Mouse (Mus musculus): ENCODE measurements at regions not wholly inside any gene's neighbourhood (a gene's known extent, or its start where the extent isn't known, plus 50 kb on each side); places are given as distances from the start of the nearest gene placed in this dataset.
"Not testable (repeated sequence)": the region's sequence is repeated elsewhere in the genome, so short reads cannot be mapped to it uniquely, and the experiment has no call there.

- H3K36me3 ChIP-seq; H3K9me3 ChIP-seq; H3K4me1 ChIP-seq; ATAC-seq (ENCODE audit: insufficient read depth, low FRiP score, low read depth); H3K4me3 ChIP-seq (replicated peaks); H3K9ac ChIP-seq; H3K4me2 ChIP-seq; H3K27me3 ChIP-seq (replicated peaks); H3K27ac ChIP-seq: not testable (repeated sequence)
- 91% methylated on average over 2 of the region's 2 CpGs for WGBS
Measured at GRCm38 (mm10) chr1:23316288-23316687, 81.3 kb downstream of the Ogfrl1 start.

- H3K9ac ChIP-seq; H3K4me1 ChIP-seq; H3K4me3 ChIP-seq (replicated peaks); H3K4me2 ChIP-seq; H3K36me3 ChIP-seq; H3K27me3 ChIP-seq (replicated peaks); H3K9me3 ChIP-seq; ATAC-seq (ENCODE audit: insufficient read depth, low FRiP score, low read depth); H3K27ac ChIP-seq: not testable (repeated sequence)
- WGBS, result 79% methylated on average over 2 of the region's 2 CpGs
Measured at GRCm38 (mm10) chr1:23314863-23315262, 82.7 kb downstream of the Ogfrl1 start.

GRCm38 (mm10) chr1:23292718-23293117 lies 104.9 kb downstream of the Ogfrl1 start:
- no peak overlapping the region for H3K4me3 ChIP-seq (replicated peaks)

GRCm38 (mm10) chr1:23286741-23287140 lies 110.8 kb downstream of the Ogfrl1 start:
- H3K9me3 ChIP-seq, result no peaks in the 10 kb centered on the region
- no peaks in the 10 kb centered on the region for H3K36me3 ChIP-seq
- peak; percentile 61; the same call in 1 of the 2 replicates for ATAC-seq (ENCODE audit: insufficient read depth, low FRiP score, low read depth)
- H3K4me2 ChIP-seq, result no peak overlapping the region
- H3K27ac ChIP-seq, result no peak overlapping the region
- H3K4me3 ChIP-seq (replicated peaks), result no peak overlapping the region
- no peaks in the 10 kb centered on the region for H3K27me3 ChIP-seq (replicated peaks)
- no peaks in the 10 kb centered on the region for H3K4me1 ChIP-seq
- H3K9ac ChIP-seq, result no peak overlapping the region
- 21% methylated on average over 4 of the region's 4 CpGs for WGBS

More at GRCm38 (mm10) chr1:23292718-23293117, 104.9 kb downstream of the Ogfrl1 start:
- Histone ChIP-seq H3K4me2 (no peak overlapping the region), H3K36me3 (no peaks in the 10 kb centered on the region), H3K9ac (no peak overlapping the region), H3K27ac (no peak overlapping the region), H3K27me3 (replicated peaks) (no peaks in the 10 kb centered on the region), H3K9me3 (no peaks in the 10 kb centered on the region), H3K4me1 (no peaks in the 10 kb centered on the region)
- no peak for ATAC-seq (ENCODE audit: insufficient read depth, low FRiP score, low read depth)
- WGBS, result 94% methylated on average over 1 of the region's 1 CpGs

GRCm38 (mm10) chr1:23282870-23283219 lies 114.7 kb downstream of the Ogfrl1 start:
- H3K9me3 ChIP-seq, result no peaks in the 10 kb centered on the region
- H3K4me2 ChIP-seq, result no peak overlapping the region
- no peaks in the 10 kb centered on the region for H3K4me1 ChIP-seq
- H3K27me3 ChIP-seq (replicated peaks), result no peaks in the 10 kb centered on the region
- no peaks in the 10 kb centered on the region for H3K36me3 ChIP-seq
- WGBS, result 93% methylated on average over 4 of the region's 4 CpGs
- ATAC-seq (ENCODE audit: insufficient read depth, low FRiP score, low read depth), result no peak
- H3K4me3 ChIP-seq (replicated peaks), result no peak overlapping the region
- H3K27ac ChIP-seq, result no peak overlapping the region
- no peak overlapping the region for H3K9ac ChIP-seq

GRCm38 (mm10) chr1:23282215-23282869 lies 115.2 kb downstream of the Ogfrl1 start:
- no peak overlapping the region for H3K27ac ChIP-seq
- H3K9me3 ChIP-seq, result no peaks in the 10 kb centered on the region
- no peak overlapping the region for H3K9ac ChIP-seq
- no peaks in the 10 kb centered on the region for H3K27me3 ChIP-seq (replicated peaks)
- H3K4me1 ChIP-seq, result no peaks in the 10 kb centered on the region
- H3K36me3 ChIP-seq, result no peaks in the 10 kb centered on the region
- peak; percentile 97 for ATAC-seq (ENCODE audit: insufficient read depth, low FRiP score, low read depth)
- no peak overlapping the region for H3K4me3 ChIP-seq (replicated peaks)
- WGBS, result 88% methylated on average over 2 of the region's 2 CpGs
- H3K4me2 ChIP-seq, result no peak overlapping the region

GRCm38 (mm10) chr1:23279827-23280226 lies 117.7 kb downstream of the Ogfrl1 start:
- Histone ChIP-seq H3K9ac (no peak overlapping the region), H3K9me3 (no peaks in the 10 kb centered on the region), H3K4me3 (replicated peaks) (no peak overlapping the region), H3K36me3 (no peaks in the 10 kb centered on the region), H3K4me1 (no peaks in the 10 kb centered on the region), H3K27ac (no peak overlapping the region), H3K27me3 (replicated peaks) (no peaks in the 10 kb centered on the region), H3K4me2 (no peak overlapping the region)
- WGBS, result 76% methylated on average over 2 of the region's 2 CpGs
- ATAC-seq (ENCODE audit: insufficient read depth, low FRiP score, low read depth), result no peak

- H3K36me3 ChIP-seq, result no peaks in the 10 kb centered on the region
- no peaks in the 10 kb centered on the region for H3K9me3 ChIP-seq
- H3K4me2 ChIP-seq, result no peak overlapping the region
- no peaks in the 10 kb centered on the region for H3K27me3 ChIP-seq (replicated peaks)
- H3K4me3 ChIP-seq (replicated peaks), result no peak overlapping the region
- 23% methylated on average over 6 of the region's 6 CpGs for WGBS
- no peak overlapping the region for H3K9ac ChIP-seq
- ATAC-seq (ENCODE audit: insufficient read depth, low FRiP score, low read depth), result no peak
- no peaks in the 10 kb centered on the region for H3K4me1 ChIP-seq
- H3K27ac ChIP-seq, result no peak overlapping the region
Measured at GRCm38 (mm10) chr1:23272077-23272476, 125.5 kb downstream of the Ogfrl1 start.

- no peak for ATAC-seq (ENCODE audit: insufficient read depth, low FRiP score, low read depth)
- H3K9ac ChIP-seq, result no peak overlapping the region
- H3K36me3 ChIP-seq, result no peaks in the 10 kb centered on the region
- no peak overlapping the region for H3K27ac ChIP-seq
- WGBS, result 25% methylated on average over 6 of the region's 6 CpGs
- H3K4me3 ChIP-seq (replicated peaks), result no peak overlapping the region
- no peak overlapping the region for H3K4me2 ChIP-seq
- H3K4me1 ChIP-seq, result no peaks in the 10 kb centered on the region
- H3K9me3 ChIP-seq, result no peaks in the 10 kb centered on the region
- H3K27me3 ChIP-seq (replicated peaks), result no peaks in the 10 kb centered on the region
Measured at GRCm38 (mm10) chr1:23270910-23271822, 126.4 kb downstream of the Ogfrl1 start.

- no peak overlapping the region for H3K4me3 ChIP-seq (replicated peaks)
- no peak for ATAC-seq (ENCODE audit: insufficient read depth, low FRiP score, low read depth)
- no peaks in the 10 kb centered on the region for H3K27me3 ChIP-seq (replicated peaks)
- peaks cover 8% of the 10 kb centered on the region; the same call in 1 of the 2 replicates for H3K4me1 ChIP-seq
- no peak overlapping the region for H3K27ac ChIP-seq
- H3K9ac ChIP-seq, result no peak overlapping the region
- H3K4me2 ChIP-seq, result no peak overlapping the region
- H3K9me3 ChIP-seq, result no peaks in the 10 kb centered on the region
- no peaks in the 10 kb centered on the region for H3K36me3 ChIP-seq
Measured at GRCm38 (mm10) chr1:23268062-23268461, 129.5 kb downstream of the Ogfrl1 start.

GRCm38 (mm10) chr1:23265556-23266232 lies 131.9 kb downstream of the Ogfrl1 start:
- Histone ChIP-seq H3K9ac (no peak overlapping the region), H3K4me3 (replicated peaks) (no peak overlapping the region), H3K9me3 (no peaks in the 10 kb centered on the region), H3K36me3 (no peaks in the 10 kb centered on the region), H3K27me3 (replicated peaks) (no peaks in the 10 kb centered on the region), H3K4me1 (peaks cover 8% of the 10 kb centered on the region; the same call in 1 of the 2 replicates), H3K4me2 (no peak overlapping the region), H3K27ac (no peak overlapping the region)
- 71% methylated on average over 3 of the region's 3 CpGs for WGBS
- ATAC-seq (ENCODE audit: insufficient read depth, low FRiP score, low read depth), result no peak

GRCm38 (mm10) chr1:23264251-23264650 lies 133.3 kb downstream of the Ogfrl1 start:
- WGBS, result 27% methylated on average over 3 of the region's 3 CpGs

More at GRCm38 (mm10) chr1:23264251-23264650, 133.3 kb downstream of the Ogfrl1 start:
- Histone ChIP-seq H3K4me3 (replicated peaks) (no peak overlapping the region), H3K36me3 (no peaks in the 10 kb centered on the region), H3K27ac (no peak overlapping the region), H3K9ac (no peak overlapping the region), H3K27me3 (replicated peaks) (no peaks in the 10 kb centered on the region), H3K4me2 (no peak overlapping the region), H3K9me3 (no peaks in the 10 kb centered on the region), H3K4me1 (peaks cover 8% of the 10 kb centered on the region; the same call in 1 of the 2 replicates)
- no peak for ATAC-seq (ENCODE audit: insufficient read depth, low FRiP score, low read depth)

Data from stomach, embryonic 15.5 days (tissue).